Mouse (Mus musculus): Measurements from ENCODE around the gene Gm45234. TPM values are rescaled to one million over a fixed set of nuclear protein-coding genes. Genes with fewer than 3 reads are reported as not detected.
"Not testable (repeated sequence)": the region's sequence is repeated elsewhere in the genome, so short reads cannot be mapped to it uniquely, and the experiment has no call there.

Gm45234 gene
- total RNA-seq (2015; ENCODE audit: low replicate concordance) (not detected in 2 replicates), total RNA-seq (2017; ENCODE audit: low replicate concordance) (not detected in 2 replicates)

DNA sequence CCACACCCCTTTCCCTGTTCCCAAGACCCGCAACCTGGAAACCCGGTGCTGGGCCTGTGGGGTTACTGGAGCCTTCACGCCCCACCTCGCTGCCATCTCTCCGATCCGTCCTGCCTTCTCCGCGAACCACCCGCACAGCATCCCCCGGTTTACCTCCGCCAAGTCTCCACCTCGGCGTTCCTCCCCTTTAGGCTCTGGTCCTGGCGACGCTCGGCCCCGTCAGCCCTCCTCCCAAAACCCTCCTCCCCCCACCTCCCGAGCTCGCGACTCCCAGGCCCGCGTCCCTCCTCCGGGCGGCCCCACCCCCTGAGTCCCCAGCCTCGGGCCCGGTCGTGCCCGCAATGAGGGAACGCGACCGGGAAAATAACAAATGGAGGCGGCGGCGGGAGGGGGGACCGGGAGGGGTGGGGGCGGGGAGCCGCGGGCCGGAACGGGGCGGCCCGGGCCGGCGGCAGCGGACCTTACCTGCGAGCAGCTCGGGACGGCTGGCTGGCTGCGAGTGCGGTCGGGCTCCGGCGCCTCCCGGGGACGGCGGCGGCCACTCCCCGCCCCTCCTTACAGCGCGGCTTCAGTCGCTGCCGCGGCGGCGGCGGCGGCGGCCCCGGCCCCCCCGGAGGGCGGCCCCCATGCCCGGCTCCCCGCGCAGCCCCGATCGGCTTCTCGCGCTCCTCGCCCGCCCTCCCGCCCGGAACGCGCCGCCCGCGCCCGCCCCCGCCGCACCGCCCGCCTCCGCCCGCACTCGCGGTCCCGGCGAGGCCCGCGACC lies at the start of gene Gm45234, which contains the start of gene Atn1:
TSS of gene Gm45234 (minus strand) at position 191 of the 765 bp plus-strand sequence.
TSS of gene Atn1 (minus strand) at position 694 of the 765 bp plus-strand sequence.
- ATAC-seq (replicated peaks; ENCODE audit: low FRiP score, poor library complexity, severe bottlenecking) = no peak

DNA sequence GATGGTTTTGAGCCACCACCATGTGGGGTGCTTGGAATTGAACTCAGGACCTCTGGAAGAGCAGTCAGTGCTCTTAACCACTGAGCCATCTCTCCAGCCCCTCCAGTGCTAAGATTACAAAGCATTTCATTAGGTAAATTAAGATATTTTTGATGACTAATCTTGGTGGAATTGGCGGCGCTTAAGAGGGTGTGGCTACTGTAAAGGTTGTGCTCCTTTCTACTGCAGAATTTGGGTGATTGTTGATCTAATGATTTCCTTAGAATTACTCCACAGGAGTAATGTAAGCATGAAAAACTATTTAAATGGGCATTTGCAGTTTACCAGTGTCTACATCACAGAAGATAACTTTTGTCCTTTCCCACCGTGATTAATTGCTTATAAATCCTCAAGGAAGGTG lies 48.5 kb upstream of the Gm45234 start:
- no peak for ATAC-seq (replicated peaks; ENCODE audit: low FRiP score, poor library complexity, severe bottlenecking)

DNA sequence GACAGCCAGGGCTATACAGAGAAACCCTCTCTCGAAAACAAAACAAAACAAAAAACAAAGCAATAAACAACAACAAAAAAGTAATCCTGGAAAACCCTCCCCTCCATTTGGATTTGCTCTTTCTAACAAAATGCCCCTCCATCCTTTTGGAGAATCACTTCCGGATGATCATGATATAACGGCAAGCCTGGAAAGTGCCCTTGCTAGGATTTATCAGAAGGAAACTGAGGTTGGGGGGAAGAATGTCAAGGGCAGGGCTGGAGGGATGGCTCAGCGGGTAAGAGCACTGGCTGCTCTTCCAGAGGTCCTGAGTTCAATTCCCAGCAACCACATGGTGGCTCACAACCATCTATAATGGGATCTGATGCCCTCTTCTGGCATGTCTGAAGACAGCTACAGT lies 47.9 kb upstream of the Gm45234 start:
- not testable (repeated sequence) for ATAC-seq (replicated peaks; ENCODE audit: low FRiP score, poor library complexity, severe bottlenecking)

DNA sequence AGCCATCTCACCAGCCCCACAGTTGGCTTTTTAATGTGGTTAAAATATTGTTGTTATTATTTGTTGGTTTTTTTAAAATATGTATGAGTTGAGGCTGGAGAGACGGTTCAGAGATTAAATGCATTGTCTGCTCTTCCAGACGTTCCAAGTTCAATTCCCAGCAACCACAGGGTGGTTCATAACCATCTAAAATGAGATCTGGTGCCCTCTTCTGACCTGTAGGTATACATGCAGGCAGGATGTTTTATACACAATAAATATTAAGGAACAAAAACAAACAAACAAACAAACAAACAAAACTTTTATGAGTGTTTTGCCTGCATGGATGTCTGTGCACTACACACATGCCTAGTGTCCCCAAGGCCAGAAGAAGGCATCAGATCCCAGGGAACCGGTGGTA lies 47.2 kb upstream of the Gm45234 start:
- ATAC-seq (replicated peaks; ENCODE audit: low FRiP score, poor library complexity, severe bottlenecking) = no peak

DNA sequence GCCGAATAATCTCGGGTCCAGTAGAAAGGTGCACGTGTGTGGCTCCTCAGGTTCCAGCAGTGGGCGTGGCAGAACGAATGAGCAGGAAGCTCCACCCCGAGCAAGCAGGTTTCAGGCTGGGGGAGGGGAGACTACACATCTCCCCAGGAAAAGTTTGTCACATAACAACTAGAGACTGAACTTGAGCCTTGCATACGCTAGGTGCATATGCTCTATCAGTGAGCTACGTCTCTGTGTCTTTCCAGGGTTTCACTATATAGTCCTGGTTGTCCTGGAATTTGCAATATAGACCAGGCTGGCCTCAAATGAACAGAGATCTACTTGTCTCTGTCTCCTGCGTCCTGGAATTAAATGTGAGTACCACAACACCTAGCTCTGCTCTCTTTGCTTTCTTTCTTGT lies 46.6 kb upstream of the Gm45234 start:
- ATAC-seq (replicated peaks; ENCODE audit: low FRiP score, poor library complexity, severe bottlenecking) = not testable (repeated sequence)

DNA sequence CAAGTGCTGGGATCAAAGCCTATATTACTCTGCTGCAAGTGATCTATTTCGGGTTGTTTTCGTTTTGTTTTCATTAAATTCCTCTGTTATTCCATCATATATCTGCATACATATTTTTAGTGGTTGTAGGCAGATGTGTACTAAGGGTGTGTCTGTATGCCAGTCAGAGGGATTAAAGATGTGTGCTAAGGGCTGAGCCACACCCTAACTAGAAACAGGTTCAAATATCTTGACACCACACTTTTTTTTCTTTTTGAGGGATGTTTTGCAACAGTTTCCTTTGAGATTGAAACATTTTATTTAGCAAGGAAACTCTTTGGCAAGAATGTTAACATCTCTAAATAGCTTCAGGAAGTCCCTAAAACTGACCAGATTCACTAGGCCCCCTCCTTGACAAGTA lies 40.4 kb upstream of the Gm45234 start:
- ATAC-seq (replicated peaks; ENCODE audit: low FRiP score, poor library complexity, severe bottlenecking) = no peak

DNA sequence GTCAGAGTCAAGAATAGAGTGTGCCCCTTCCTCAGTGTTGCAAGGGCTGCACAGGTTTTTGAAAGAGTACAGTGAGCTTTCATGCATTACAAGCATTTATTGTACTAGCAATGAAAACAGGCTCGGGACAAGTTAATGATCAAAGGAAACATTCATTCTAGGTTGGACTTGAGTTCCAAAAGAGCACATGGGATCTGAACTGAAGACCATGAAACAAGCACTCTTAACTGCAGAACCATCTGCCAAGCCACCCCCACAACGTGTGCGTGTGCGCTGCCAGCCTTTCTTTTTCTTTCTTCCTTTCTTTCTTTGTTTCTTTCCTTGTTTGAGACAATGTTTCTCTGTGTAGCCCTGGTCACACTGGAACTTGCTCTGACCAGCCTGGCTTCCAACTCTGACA lies 40.0 kb upstream of the Gm45234 start:
- ATAC-seq (replicated peaks; ENCODE audit: low FRiP score, poor library complexity, severe bottlenecking) = no peak

DNA sequence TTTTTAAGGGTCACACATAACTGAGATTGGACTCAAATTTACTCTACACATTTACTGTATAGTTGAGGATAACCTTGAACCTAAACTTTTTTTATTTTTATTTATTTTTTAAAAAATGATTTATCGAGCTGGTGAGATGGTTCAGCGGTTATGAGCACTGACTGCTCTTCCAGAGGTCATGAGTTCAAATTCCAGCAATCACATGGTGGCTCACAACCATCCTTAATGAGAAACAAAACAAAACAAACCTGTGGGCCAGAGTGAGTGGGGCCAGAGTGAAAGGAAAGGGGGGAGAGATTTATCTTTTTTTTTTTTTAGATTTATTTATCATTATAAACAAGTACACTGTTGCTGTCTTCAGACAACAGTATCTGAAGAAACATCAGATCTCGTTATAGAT lies 36.1 kb upstream of the Gm45234 start:
- no peak for ATAC-seq (replicated peaks; ENCODE audit: low FRiP score, poor library complexity, severe bottlenecking)

DNA sequence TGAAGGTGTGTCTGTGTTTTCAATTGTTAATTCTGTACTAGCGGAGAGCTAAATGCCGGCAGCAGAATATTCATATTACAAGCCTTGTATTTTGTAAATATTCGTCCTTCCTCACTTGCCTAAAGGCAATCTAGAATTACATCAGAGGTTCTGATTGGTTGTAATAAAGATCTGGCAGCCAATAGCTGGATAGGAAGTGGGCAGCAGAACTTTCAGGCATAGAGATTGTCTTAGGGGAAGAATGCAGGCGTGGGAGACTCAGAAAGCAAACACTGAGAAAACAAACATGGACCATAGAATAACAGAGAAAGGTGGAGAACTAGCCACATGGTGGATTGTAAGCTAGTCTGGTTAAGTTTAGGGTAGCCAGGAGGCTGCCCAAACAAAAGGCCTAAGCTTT lies 34.3 kb upstream of the Gm45234 start:
- no peak for ATAC-seq (replicated peaks; ENCODE audit: low FRiP score, poor library complexity, severe bottlenecking)

DNA sequence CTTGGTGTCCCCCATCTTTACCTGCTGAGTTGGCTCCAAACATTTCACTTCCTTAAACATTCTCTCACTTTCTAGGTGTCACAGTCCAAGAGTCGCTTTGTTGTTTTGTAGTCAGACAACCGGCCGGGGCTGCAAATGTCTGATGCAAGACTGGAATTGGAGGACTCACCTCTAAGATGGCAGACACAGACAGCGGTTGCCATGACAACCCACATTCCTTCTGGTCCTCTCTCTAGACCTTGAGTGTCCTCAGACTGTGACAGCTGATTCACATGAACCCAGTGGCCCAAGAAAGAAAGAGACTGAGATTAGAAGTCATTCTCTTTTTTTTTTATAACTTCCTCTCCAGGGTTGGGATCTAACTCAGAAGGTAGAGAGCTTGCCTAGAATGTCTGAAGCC lies 33.7 kb upstream of the Gm45234 start:
- no peak for ATAC-seq (replicated peaks; ENCODE audit: low FRiP score, poor library complexity, severe bottlenecking)

DNA sequence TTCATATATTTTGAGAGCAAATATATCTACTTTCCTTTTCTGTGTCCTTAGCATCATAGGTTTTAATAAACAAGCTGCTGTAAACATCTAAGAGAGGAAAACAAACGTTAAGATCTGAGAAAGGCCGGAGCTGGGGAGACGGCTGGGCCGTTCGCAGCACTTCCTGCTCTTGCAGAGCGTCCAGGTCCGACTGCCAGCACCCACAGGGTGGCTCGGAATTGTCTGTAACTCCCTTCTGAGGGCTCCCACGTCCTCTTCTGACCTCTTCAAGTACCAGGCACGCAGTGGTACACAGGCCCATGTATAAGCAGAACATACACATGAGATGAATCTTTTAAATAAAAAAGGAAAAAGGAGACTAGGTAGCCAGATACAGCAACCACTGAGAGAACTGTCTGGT lies 31.9 kb upstream of the Gm45234 start:
- ATAC-seq (replicated peaks; ENCODE audit: low FRiP score, poor library complexity, severe bottlenecking) = no peak

DNA sequence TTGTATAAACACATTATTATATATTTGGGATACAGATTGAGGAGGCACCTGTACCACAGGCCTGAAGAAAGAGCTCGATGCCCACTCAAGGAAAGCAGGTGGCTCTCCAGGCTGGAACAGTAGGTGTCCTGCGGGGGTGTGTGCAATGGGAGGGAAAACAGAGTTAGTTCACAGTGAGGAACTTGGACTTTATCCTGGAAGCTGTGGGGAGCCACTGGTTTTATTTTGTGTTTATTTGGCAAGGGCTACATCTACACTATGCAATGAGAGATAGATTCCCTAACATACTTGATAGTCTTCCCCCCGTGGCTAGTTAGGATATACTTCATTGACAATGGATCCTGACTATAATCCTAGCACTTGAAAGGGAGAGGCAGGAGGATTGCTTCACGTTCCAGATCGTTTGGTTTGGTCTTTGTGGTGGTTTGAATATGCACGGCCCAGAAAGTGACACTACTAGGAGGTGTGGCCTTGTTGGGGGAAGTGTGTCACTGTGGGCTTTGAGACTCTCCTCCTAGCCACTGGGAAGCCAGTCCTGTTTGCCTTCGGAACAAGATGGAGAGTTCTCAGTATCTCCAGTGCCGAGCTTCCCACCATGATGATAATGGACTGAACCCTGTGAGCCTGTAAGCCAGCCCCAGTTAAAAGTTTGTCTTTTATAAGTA lies 31.1 kb upstream of the Gm45234 start:
- ATAC-seq (replicated peaks; ENCODE audit: low FRiP score, poor library complexity, severe bottlenecking) = no peak

DNA sequence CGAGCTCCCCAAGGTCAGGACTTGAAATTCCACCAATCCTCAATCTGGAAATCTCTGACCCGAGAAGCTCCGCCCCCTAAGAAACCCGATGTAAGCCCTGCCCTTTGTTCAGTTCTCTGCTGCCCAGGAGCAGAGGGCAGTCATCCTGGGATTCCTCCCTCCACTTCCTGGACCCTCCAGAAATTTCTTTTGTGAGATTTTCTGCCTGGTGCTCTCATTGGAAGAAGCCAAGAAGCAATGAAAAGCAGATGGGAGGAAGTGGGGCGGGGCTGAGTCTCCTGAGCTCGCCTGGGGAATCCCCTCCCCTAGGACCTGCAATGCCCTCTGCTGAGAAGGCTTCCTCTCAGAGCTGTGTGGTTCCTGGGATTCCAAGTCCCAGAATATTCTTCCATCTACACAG lies 26.6 kb upstream of the Gm45234 start:
- no peak for ATAC-seq (replicated peaks; ENCODE audit: low FRiP score, poor library complexity, severe bottlenecking)

DNA sequence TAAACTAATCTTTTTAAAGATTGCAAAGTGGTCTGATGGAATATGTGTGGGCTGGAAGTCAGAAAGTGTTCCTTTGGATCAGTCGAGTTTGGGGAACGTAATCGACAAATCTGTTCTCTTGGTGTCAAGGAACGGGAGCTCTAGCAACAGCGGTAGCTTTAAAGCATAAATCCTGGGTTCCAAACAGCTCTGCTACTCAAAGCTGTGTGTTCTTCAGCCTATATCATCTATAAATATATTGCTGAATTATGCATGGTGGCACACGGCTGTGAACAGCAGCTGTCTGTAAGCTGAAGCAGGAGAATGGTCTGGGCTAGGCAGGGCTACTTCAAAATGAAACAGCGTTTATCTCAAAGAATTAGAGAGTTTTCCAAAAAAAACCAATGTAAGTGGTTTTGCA lies 25.1 kb upstream of the Gm45234 start:
- no peak for ATAC-seq (replicated peaks; ENCODE audit: low FRiP score, poor library complexity, severe bottlenecking)

DNA sequence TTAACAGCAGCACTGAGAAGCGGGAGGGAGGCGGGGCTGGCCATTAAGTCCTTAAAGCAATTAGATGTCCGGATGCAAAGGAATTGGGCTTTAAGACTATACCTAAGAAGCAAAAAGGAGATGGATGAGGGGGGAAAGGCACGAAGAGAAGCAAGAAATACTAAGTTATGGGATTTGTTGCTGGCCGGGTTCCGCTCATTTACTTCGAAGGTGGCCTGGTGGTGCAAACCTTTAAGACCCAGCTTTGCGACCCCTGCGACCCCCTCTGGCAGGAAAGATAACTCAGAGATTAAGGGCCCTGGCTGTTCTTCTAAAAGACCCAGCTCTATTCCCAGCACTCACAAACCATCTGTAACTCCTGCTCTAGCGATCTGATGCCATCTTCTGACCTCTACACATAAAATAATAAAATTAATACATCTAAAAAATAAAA lies 24.2 kb upstream of the Gm45234 start:
- ATAC-seq (replicated peaks; ENCODE audit: low FRiP score, poor library complexity, severe bottlenecking) = no peak

DNA sequence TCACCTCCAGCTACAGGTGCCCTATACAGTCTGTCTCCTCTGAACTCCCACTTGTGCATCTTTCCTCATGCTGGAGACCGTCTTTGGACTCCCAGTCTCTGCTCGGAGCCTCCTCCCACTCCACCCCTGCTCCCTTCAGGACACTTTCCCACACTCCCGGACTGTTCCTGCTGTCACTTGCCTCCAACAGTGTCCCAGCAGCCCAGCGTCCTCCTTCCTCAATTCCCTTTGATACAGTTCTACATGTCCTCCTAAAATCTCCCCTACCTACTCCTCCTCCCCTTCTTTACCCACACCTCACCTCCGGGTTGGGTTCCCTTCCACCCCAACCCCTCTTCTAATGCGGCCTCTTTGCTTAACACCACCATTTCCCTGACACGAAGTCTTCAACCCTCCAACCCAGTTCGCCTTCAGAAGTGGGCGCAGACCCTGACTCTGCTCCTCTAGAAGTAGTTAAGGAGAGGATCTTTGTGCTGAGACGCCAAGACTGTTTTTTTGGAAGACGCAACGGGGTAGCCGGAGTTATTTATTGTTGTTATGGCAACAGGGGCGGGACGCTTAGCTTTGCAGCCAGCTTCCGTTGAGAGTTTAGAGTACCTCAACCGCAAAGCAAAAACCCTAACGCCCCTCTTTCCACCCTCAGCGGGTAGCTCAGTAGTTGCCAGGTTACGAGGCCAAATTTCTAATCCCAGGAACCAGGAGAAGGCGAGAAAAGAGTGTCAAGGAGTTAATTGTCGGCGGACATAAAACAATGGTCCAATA lies 23.6 kb upstream of the Gm45234 start, which contains the start of gene Lrrc23:
TSS of gene Lrrc23 (minus strand) at position 506 of the 762 bp plus-strand sequence.
- ATAC-seq (replicated peaks; ENCODE audit: low FRiP score, poor library complexity, severe bottlenecking) = no peak

DNA sequence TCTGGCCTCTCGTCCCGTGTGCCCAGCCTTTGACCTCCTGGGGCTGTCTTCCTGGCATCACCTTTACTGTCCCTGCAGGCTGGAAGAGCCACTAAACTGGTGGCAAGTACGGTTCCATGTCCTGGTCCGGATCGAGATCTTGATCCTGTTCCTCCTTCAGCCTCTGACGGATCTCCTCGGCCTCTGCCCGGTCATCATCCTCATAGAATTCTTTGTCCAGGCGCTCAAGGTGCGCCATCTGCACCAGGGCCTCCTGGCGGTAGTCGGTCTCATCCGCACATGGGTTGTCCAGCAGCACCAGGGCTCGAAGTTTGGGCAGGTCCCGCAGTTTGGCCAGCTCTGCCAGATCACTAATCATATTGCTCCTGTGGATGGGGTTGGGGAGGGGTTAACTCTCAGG lies 14.7 kb upstream of the Gm45234 start:
- no peak for ATAC-seq (replicated peaks; ENCODE audit: low FRiP score, poor library complexity, severe bottlenecking)

DNA sequence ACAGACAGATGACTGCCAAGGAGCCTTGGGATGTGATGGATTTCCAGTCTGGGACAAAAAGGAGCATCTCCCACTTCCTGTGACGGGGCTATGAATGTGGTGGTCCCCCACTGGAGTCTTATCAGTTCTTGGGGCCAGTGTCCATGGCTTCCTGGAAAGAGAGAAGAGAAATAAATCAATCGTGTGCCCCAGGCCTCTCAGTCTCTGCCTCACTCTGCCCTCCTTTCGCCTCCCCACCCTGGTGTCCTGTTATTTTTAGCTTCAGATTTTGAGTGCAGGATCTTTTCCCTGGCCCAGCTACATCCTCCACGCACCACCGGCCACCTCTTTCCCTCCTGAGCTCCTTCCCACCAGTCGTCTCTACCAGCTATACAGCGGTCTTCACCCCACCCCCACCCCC lies 14.2 kb upstream of the Gm45234 start:
- ATAC-seq (replicated peaks; ENCODE audit: low FRiP score, poor library complexity, severe bottlenecking) = no peak

DNA sequence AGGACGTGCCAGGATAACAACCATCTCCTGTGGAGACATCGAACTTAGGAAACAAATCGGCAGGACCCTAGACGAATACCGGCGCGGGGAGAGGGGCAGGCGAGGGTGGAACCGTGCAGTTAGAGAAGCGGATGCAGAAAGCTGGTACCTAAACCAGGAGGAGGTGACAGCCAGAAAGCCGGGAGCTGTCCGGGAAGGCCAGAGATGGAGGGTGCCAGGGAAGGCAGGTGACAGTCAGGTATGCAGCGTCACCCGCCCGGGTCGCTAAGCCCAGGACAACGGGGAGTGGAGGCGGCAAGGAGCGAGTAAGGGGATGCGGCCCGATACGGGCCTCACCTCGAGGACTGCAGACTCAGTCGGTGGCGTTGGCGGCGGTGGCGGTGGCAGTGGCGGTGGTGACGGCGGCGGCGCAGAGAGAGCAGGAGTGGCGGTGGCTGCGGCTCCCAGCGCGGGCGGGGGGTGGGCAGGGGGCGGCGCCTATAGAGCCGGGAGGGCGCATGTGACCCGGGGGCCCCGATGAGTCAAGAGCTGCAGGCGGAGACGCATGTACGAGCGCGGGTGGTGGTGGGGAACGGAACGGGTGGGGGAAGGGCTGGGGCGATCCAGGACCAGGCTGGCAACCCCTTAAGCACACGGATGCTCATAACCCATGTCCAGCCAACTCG lies 13.4 kb upstream of the Gm45234 start, which contains the start of gene Eno2:
TSS of gene Eno2 (minus strand) at position 573 of the 665 bp plus-strand sequence.
- no peak for ATAC-seq (replicated peaks; ENCODE audit: low FRiP score, poor library complexity, severe bottlenecking)

DNA sequence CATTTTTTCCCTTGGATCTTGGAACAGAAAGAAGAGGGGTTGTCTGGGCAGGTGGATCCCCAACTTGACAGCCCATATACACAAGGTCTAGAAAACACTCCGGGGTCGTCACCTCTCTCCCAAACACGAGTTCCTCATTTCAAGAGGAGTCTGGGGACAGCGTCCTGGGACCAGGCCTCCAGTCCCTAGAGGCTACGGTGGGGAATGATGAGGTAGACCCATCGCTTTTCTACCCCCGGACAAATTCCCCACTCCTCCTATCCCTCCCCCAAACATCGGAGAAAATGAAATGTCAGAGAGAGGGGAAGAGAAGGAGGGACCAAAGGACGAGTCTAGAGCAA lies 12.9 kb upstream of the Gm45234 start:
- ATAC-seq (replicated peaks; ENCODE audit: low FRiP score, poor library complexity, severe bottlenecking) = no peak

Data from erythroid progenitor cell, adult 5-6 weeks (primary cell).